Mouse (Mus musculus): ENCODE data around the gene Cds2. TPM values are rescaled to one million over a fixed set of nuclear protein-coding genes. Genes with fewer than 3 reads are reported as not detected.
"Not testable (repeated sequence)": the region's sequence is repeated elsewhere in the genome, so short reads cannot be mapped to it uniquely, and the experiment has no call there.

The Cds2 gene
- polyA plus RNA-seq, 1 experiment = 47.3 TPM

DNA sequence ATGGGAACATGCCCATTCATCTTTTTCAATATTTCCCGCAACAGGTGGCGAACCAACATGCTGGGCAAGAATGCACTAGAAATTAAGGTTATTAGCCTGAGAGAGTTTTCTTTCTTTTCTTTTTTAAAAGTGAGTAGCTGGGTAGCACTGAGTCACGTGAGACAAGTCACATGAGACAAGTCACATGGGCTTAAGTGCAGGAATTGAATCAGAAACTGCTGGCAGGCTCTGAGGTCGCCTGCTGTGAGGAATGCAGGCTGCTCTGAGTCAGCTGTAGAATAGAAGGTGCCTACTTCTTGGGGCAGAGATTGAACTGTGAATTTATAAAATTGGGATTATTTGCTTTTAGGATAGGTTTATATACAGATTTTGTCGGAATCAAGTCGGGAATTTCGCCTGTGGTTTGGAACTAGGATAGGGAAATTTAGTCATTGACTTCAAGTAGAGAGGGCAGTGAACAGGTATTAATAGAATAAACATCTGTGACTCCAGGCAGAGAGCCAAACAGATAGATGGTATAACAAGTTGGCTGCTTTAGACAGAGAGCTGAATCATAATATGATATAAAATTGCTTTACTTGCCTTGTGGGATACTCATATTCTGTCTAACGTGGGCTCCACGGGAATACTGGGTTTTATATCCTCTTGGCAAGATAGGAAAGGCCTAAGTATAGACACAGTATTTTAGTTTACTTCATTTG lies 23.6 kb downstream of the Cds2 start:
- H3K27ac ChIP-seq (ENCODE audit: insufficient read depth, low read depth, low read length) = no peak overlapping the region
- no peak overlapping the region for H3K4me3 ChIP-seq (ENCODE audit: insufficient read depth, low read depth, low read length)
- peaks cover 23% of the 10 kb centered on the region for H3K4me1 ChIP-seq (ENCODE audit: control insufficient read depth, insufficient read depth, low read length)
- no peaks in the 10 kb centered on the region for H3K27me3 ChIP-seq (replicated peaks; ENCODE audit: control insufficient read depth, insufficient read depth, low read length)
- 80% methylated on average over 9 of the region's 9 CpGs for WGBS
- H3K36me3 ChIP-seq (ENCODE audit: control insufficient read depth, insufficient read depth, low read length) = no peaks in the 10 kb centered on the region
- DNase-seq = peak; percentile 56
- TF ChIP-seq POLR2A (IDR thresholded peaks at IDR 0.05; ENCODE audit: low read depth, low read length) (no peak), CTCF (conservative IDR thresholded peaks at IDR 0.05; ENCODE audit: insufficient read depth, insufficient read length, low read depth, low read length) (no peak)

DNA sequence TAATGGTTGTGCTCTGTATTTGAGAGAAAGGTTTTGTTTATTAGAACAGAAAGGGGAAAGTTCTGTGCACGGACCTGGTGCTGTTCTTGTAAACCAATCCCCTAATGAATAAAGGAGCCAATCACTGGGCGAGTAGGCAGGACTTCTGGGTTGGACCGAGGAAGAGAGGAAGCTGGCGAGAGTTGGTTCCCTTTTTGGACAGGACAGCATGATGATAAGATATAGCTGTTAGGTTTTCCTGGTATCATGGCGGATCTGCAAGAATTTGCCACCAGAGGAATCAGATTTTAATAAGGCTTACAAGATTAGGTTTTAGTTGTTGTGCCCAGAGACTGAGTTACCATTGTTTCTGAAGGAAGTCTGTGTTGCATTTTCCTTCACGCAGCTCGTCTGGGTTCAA lies 26.3 kb downstream of the Cds2 start:
- DNase-seq; H3K27me3 ChIP-seq (replicated peaks; ENCODE audit: control insufficient read depth, insufficient read depth, low read length); H3K4me1 ChIP-seq (ENCODE audit: control insufficient read depth, insufficient read depth, low read length); H3K27ac ChIP-seq (ENCODE audit: insufficient read depth, low read depth, low read length); H3K36me3 ChIP-seq (ENCODE audit: control insufficient read depth, insufficient read depth, low read length); H3K4me3 ChIP-seq (ENCODE audit: insufficient read depth, low read depth, low read length): not testable (repeated sequence)
- WGBS = 72% methylated on average over 5 of the region's 7 CpGs

DNA sequence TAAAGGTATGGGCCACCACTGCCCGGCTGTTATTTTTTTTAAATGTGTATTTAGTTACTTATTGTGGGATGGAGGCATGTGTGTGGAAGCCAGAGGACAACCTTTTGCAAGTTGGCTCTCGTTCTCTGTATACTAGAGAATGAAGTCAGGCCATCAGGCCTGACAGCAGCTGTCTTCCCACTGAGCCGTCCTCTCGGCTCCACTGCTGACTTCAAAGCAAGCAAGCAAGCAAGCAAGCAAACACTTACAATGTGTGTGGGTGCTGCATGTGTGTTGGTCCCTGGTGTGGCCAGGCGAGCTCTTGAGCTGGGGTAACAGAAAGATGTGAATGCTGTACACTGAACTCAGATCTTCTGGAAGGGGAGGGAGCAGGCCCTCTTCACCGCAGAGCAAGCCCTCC lies 27.9 kb downstream of the Cds2 start:
- no peak for DNase-seq
- 65% methylated on average over 6 of the region's 6 CpGs for WGBS
- peaks cover 1% of the 10 kb centered on the region; the same call in 1 of the 2 replicates for H3K36me3 ChIP-seq (ENCODE audit: control insufficient read depth, insufficient read depth, low read length)
- TF ChIP-seq CTCF (conservative IDR thresholded peaks at IDR 0.05; ENCODE audit: insufficient read depth, insufficient read length, low read depth, low read length) (no peak), POLR2A (IDR thresholded peaks at IDR 0.05; ENCODE audit: low read depth, low read length) (no peak)
- peaks cover 9% of the 10 kb centered on the region for H3K4me1 ChIP-seq (ENCODE audit: control insufficient read depth, insufficient read depth, low read length)
- H3K4me3 ChIP-seq (ENCODE audit: insufficient read depth, low read depth, low read length) = no peak overlapping the region
- no peaks in the 10 kb centered on the region for H3K27me3 ChIP-seq (replicated peaks; ENCODE audit: control insufficient read depth, insufficient read depth, low read length)
- no peak overlapping the region for H3K27ac ChIP-seq (ENCODE audit: insufficient read depth, low read depth, low read length)

DNA sequence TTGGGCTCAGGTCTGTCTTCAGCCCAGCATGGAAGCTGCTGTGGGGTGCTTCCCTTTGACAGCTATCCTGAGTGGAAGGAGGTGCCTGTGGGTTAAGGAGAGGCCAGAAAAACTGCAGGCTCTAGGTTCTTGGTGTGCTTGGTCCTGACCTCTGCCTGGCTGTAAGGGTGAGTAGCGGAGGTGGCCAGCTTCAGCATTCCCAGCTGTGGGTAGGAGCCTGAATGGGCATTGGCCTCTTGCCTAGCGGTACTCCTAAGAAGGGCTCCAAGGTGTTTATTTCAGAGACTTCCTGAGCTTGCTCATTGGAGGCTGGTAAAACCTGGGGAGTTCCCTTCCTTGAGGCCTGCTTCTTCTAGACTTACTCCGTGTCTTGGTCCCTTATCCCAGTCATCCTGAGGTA lies 28.3 kb downstream of the Cds2 start:
- no peak for DNase-seq
- Histone ChIP-seq H3K27ac (ENCODE audit: insufficient read depth, low read depth, low read length) (peak overlapping the region; percentile 9; the same call in 1 of the 2 replicates), H3K4me1 (ENCODE audit: control insufficient read depth, insufficient read depth, low read length) (peaks cover 9% of the 10 kb centered on the region), H3K36me3 (ENCODE audit: control insufficient read depth, insufficient read depth, low read length) (peaks cover 1% of the 10 kb centered on the region; the same call in 1 of the 2 replicates), H3K4me3 (ENCODE audit: insufficient read depth, low read depth, low read length) (no peak overlapping the region), H3K27me3 (replicated peaks; ENCODE audit: control insufficient read depth, insufficient read depth, low read length) (no peaks in the 10 kb centered on the region)
- 60% methylated on average over 3 of the region's 3 CpGs for WGBS
- TF ChIP-seq POLR2A (IDR thresholded peaks at IDR 0.05; ENCODE audit: low read depth, low read length) = no peak
- TF ChIP-seq CTCF (conservative IDR thresholded peaks at IDR 0.05; ENCODE audit: insufficient read depth, insufficient read length, low read depth, low read length) = no peak

DNA sequence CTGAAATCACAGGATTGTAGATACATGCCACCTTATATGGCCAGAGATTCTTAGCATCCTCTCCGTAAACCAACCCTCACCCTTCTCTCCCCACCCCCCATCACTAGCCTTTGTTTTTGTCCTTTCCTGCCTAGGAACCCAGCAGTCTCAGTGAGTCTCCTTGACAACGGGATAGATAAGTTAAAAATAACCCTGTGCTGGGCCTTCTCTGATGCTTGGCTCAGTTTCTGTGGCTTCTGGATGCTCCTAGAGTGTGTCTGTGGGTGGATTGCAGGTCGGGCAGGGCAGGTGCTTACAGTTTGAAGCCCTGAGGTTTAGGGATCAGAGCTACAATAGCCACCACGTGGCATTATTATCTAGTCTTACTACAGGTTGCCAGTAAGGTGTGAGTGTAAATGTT lies 29.1 kb downstream of the Cds2 start:
- H3K4me3 ChIP-seq (ENCODE audit: insufficient read depth, low read depth, low read length) = no peak overlapping the region
- H3K36me3 ChIP-seq (ENCODE audit: control insufficient read depth, insufficient read depth, low read length) = peaks cover 1% of the 10 kb centered on the region; the same call in 1 of the 2 replicates
- TF ChIP-seq POLR2A (IDR thresholded peaks at IDR 0.05; ENCODE audit: low read depth, low read length) = no peak
- TF ChIP-seq CTCF (conservative IDR thresholded peaks at IDR 0.05; ENCODE audit: insufficient read depth, insufficient read length, low read depth, low read length) = no peak
- H3K4me1 ChIP-seq (ENCODE audit: control insufficient read depth, insufficient read depth, low read length) = peaks cover 9% of the 10 kb centered on the region
- DNase-seq = peak; percentile 45
- 63% methylated on average over 4 of the region's 4 CpGs for WGBS
- no peak overlapping the region for H3K27ac ChIP-seq (ENCODE audit: insufficient read depth, low read depth, low read length)
- H3K27me3 ChIP-seq (replicated peaks; ENCODE audit: control insufficient read depth, insufficient read depth, low read length) = no peaks in the 10 kb centered on the region

DNA sequence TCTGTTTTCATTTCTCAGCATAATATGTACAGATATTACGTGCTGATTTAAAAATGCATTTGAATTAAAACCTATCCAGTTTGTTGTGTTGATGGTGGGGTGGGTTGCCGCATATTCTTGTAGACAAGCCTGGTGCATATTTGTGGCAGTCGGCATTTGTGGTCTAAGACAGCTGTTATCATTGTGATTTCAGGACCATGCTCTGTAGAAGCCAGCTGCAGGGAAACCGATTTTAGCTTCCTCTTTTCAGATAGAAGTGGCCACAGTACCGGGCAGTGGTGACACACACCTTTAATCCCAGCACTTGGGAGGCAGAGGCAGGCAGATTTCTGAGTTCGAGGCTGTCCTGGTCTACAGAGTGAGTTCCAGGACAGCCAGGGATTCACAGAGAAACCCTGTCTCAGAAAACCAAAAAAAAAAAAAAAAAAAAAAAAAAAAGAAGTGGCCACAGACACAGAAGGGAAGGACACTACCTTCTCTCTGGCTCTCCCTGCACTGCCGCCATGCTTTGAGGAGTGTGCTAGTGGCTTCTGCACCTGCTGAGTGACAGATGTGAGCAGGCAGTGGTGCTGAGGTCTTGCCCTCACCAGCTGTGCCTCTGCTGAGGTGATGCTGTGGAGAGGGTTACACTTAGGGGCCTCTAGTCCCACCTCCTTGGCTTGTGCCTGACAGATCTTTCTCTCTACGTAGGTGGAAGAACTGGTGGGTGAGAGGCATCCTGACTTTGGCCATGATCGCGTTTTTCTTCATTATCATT lies 30.9 kb downstream of the Cds2 start:
- peaks cover 9% of the 10 kb centered on the region for H3K4me1 ChIP-seq (ENCODE audit: control insufficient read depth, insufficient read depth, low read length)
- no peak for DNase-seq
- WGBS = 92% methylated on average over 10 of the region's 10 CpGs
- TF ChIP-seq CTCF (conservative IDR thresholded peaks at IDR 0.05; ENCODE audit: insufficient read depth, insufficient read length, low read depth, low read length) (no peak), POLR2A (IDR thresholded peaks at IDR 0.05; ENCODE audit: low read depth, low read length) (no peak)
- no peak overlapping the region for H3K27ac ChIP-seq (ENCODE audit: insufficient read depth, low read depth, low read length)
- no peak overlapping the region for H3K4me3 ChIP-seq (ENCODE audit: insufficient read depth, low read depth, low read length)
- H3K36me3 ChIP-seq (ENCODE audit: control insufficient read depth, insufficient read depth, low read length) = peaks cover 1% of the 10 kb centered on the region; the same call in 1 of the 2 replicates
- no peaks in the 10 kb centered on the region for H3K27me3 ChIP-seq (replicated peaks; ENCODE audit: control insufficient read depth, insufficient read depth, low read length)

DNA sequence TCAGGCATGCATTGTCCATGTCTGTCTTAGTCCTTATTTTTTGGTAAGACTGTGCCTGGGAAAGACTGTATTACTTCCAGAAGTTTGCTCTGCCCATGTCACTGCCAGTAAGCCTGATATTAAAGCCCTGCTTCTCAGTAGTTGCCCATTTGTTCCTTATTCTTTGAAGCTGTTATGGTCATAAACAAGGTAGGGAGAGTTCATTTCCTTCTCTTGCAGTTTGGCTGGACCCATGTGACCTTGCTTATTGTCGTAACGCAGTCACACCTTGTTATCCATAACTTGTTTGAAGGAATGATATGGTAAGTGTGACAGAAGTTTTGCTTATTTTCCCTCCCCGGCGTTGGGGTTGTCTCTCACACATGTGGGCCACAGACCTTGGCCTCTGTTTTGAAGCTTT lies 35.3 kb downstream of the Cds2 start:
- TF ChIP-seq CTCF (conservative IDR thresholded peaks at IDR 0.05; ENCODE audit: insufficient read depth, insufficient read length, low read depth, low read length) (no peak), POLR2A (IDR thresholded peaks at IDR 0.05; ENCODE audit: low read depth, low read length) (no peak)
- Histone ChIP-seq H3K4me1 (ENCODE audit: control insufficient read depth, insufficient read depth, low read length) (no peaks in the 10 kb centered on the region), H3K4me3 (ENCODE audit: insufficient read depth, low read depth, low read length) (no peak overlapping the region), H3K27ac (ENCODE audit: insufficient read depth, low read depth, low read length) (no peak overlapping the region), H3K27me3 (replicated peaks; ENCODE audit: control insufficient read depth, insufficient read depth, low read length) (no peaks in the 10 kb centered on the region), H3K36me3 (ENCODE audit: control insufficient read depth, insufficient read depth, low read length) (peaks cover 1% of the 10 kb centered on the region; the same call in 1 of the 2 replicates)
- no peak for DNase-seq
- WGBS = 88% methylated on average over 4 of the region's 4 CpGs
